Mouse (Mus musculus) limb, embryonic 14.5 days (tissue): ENCODE data around the gene Gck. TPM values are rescaled to one million over a fixed set of nuclear protein-coding genes. Genes with fewer than 3 reads are reported as not detected.

Experiments used
- ATAC-seq: fragments of 200-750 bp; cut with Nextera tagmentation; 2 replicates; pipeline ENCODE4 v1.8.0; 2017; ENCODE audit warnings: low read depth, moderate number of reproducible peaks, moderate TSS enrichment; ENCODE audit not compliant: low FRiP score
- DNase-seq: peaks from one replicate; pipeline ENCODE4 v3.0.0-alpha.2; 2015; ENCODE audit warnings: low spot score
- H3K27ac ChIP-seq: fragments of 300-500 bp; sonication (generic); replicated peaks from 2 replicates; pipeline ENCODE4 v1.5.1; 2014; ENCODE audit warnings: low read depth, mild to moderate bottlenecking, low read length, moderate library complexity, mixed read lengths
- H3K27me3 ChIP-seq: fragments of 300-500 bp; sonication (generic); 2 replicates; pipeline ENCODE4 v1.6.1; 2014; ENCODE audit warnings: low read length, mixed read lengths; ENCODE audit not compliant: control insufficient read depth, insufficient read depth
- H3K36me3 ChIP-seq: fragments of 300-500 bp; sonication (generic); 2 replicates; pipeline ENCODE4 v1.6.1; 2014; ENCODE audit warnings: mild to moderate bottlenecking, low read length, moderate library complexity, mixed read lengths; ENCODE audit not compliant: control insufficient read depth, insufficient read depth
- H3K4me1 ChIP-seq: fragments of 300-500 bp; sonication (generic); 2 replicates; pipeline ENCODE4 v1.6.1; 2014; ENCODE audit warnings: antibody characterized with exemption, low read length, mixed read lengths; ENCODE audit not compliant: control insufficient read depth, insufficient read depth
- H3K4me2 ChIP-seq: fragments of 300-500 bp; sonication (generic); replicated peaks from 2 replicates; pipeline ENCODE4 v1.6.1; 2014; ENCODE audit warnings: low read depth, mild to moderate bottlenecking, low read length, moderate library complexity; ENCODE audit not compliant: severe bottlenecking
- H3K4me3 ChIP-seq: fragments of 300-500 bp; sonication (generic); replicated peaks from 2 replicates; pipeline ENCODE4 v1.5.1; 2014; ENCODE audit warnings: low read length
- H3K9ac ChIP-seq: fragments of 300-500 bp; sonication (generic); 2 replicates; pipeline ENCODE4 v1.6.1; 2014; ENCODE audit warnings: mild to moderate bottlenecking, low read depth, low read length, moderate library complexity; ENCODE audit not compliant: severe bottlenecking
- H3K9me3 ChIP-seq: fragments of 300-500 bp; sonication (generic); 2 replicates; pipeline ENCODE4 v1.6.1; 2016; ENCODE audit warnings: low read length; ENCODE audit not compliant: control insufficient read depth
- POLR2A ChIP-seq: fragments of 200-500 bp; IDR thresholded peaks from 2 replicates; pipeline ENCODE4 v1.8.0; 2012; ENCODE audit warnings: inconsistent platforms, mild to moderate bottlenecking, moderate library complexity, borderline replicate concordance; ENCODE audit not compliant: insufficient read depth, insufficient read length; ENCODE audit errors: extremely low read depth
- WGBS: fragments of 180-500 bp; shearing (Covaris S2); extraction: QIAGEN DNeasy Blood & Tissue Kit; methylation state at CpG from one replicate; pipeline ENCODE4 v1.1.7; 2014; 5-methylcytosine and 5-hydroxymethylcytosine counted together
- polyA plus RNA-seq, 2 experiments: library from polyadenylated mRNA; depleted of rRNA in 1 of 2; stranded (reverse) in 1 of 2; unstranded in 1 of 2; fragments of >200 nt; fragmentation: Nextera tagmentation in 1 of 2; extraction: Ambion mirVana in 1 of 2; gene quantifications; 2 replicates each; pipeline versions ENCODE4 v1.2.1 to v1.2.3; 2012 to 2014

Gck gene
- polyA plus RNA-seq, 2 experiments, result 0.74 to 0.83 TPM

DNA sequence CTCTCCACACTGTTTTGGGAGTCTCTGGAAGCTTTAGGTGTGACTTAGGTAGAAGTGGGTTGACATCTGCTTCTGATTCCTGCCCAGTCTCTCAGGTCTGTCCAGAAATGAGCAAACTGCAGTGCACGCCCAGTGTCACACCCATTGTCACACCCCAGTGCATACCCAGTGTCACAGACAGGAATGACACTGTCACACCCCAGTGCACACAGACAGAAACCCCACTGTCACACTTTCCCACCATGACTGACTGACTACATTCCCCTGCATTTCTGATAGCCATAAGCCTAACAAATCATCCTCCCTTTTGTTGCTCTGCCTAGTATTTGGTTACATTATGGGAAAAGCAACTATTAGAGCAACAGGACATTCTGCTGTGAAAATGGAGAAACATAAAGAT, 19.3 kb downstream of the Gck start:
- H3K4me1 ChIP-seq, result no peaks in the 10 kb centered on the region
- H3K9ac ChIP-seq, result no peak overlapping the region
- H3K36me3 ChIP-seq, result no peaks in the 10 kb centered on the region
- H3K9me3 ChIP-seq, result 0 out of 2 replicates have a peak, but pooled peaks cover 4% of the 10 kb centered on the region
- H3K27me3 ChIP-seq, result no peaks in the 10 kb centered on the region
- H3K4me2 ChIP-seq, result no peak overlapping the region
- H3K4me3 ChIP-seq, result no peak overlapping the region
- 53% methylated on average over 1 of the region's 1 CpGs for whole genome bisulfite sequencing
- DNase-seq (no peak), ATAC-seq (no peak)
- no peak for TF ChIP-seq POLR2A
- H3K27ac ChIP-seq, result no peak overlapping the region

DNA sequence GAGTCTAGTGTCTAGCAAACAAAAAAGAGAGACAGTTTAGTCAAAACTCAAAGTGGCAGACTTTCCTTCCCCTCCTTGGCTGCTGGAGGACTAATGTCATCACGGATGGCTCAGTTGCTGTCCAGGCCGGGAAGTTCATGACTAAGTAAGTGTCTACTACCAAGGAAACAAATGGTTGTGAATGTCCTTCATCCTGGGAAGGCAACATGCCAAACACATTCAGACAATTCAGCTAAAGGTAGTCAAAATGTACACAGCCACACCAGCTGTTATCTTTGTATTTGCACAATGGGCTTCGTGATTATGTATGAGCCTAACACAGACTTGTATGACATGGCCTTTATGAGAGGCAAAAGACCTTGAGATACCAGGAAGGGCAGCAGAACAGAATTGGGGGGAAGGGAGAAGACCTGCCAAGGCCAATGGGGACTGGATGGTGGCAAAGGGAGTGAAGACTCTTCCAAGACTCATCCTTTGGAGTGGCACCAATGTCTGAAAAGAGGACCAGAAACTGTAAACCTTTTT, 23.1 kb downstream of the Gck start:
- Histone ChIP-seq H3K4me2 (no peak overlapping the region), H3K27me3 (no peaks in the 10 kb centered on the region), H3K9ac (no peak overlapping the region), H3K36me3 (no peaks in the 10 kb centered on the region), H3K4me3 (no peak overlapping the region), H3K9me3 (no peaks in the 10 kb centered on the region), H3K27ac (no peak overlapping the region), H3K4me1 (no peaks in the 10 kb centered on the region)
- TF ChIP-seq POLR2A, result no peak
- WGBS, result 88% methylated on average over 3 of the region's 3 CpGs
- ATAC-seq, result no peak
- DNase-seq, result no peak

DNA sequence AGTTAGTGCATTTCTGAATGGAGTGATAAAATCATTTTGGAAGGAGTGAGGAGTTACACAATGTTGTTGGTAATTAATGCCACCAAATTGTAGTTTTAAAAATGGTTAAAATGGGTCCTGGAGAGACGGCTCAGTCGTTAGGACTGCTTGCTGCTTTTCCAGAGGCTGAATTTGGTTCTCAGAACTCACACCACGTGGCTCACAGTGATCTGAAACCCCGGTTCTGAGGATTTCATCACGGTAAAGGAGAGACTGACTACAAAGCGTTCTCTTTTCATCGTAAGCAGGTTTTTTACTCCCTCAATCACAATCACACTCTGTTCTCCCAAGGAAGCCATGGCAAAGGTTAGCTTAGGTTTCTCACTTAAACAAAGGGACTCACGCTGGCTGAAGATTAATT, 25.2 kb downstream of the Gck start:
- TF ChIP-seq POLR2A, result no peak
- Histone ChIP-seq H3K9ac (no peak overlapping the region), H3K4me3 (no peak overlapping the region), H3K27me3 (no peaks in the 10 kb centered on the region), H3K4me2 (no peak overlapping the region), H3K4me1 (no peaks in the 10 kb centered on the region), H3K27ac (no peak overlapping the region), H3K9me3 (no peaks in the 10 kb centered on the region), H3K36me3 (no peaks in the 10 kb centered on the region)
- no peak for DNase-seq
- 48% methylated on average over 8 of the region's 8 CpGs for WGBS
- no peak for ATAC-seq

DNA sequence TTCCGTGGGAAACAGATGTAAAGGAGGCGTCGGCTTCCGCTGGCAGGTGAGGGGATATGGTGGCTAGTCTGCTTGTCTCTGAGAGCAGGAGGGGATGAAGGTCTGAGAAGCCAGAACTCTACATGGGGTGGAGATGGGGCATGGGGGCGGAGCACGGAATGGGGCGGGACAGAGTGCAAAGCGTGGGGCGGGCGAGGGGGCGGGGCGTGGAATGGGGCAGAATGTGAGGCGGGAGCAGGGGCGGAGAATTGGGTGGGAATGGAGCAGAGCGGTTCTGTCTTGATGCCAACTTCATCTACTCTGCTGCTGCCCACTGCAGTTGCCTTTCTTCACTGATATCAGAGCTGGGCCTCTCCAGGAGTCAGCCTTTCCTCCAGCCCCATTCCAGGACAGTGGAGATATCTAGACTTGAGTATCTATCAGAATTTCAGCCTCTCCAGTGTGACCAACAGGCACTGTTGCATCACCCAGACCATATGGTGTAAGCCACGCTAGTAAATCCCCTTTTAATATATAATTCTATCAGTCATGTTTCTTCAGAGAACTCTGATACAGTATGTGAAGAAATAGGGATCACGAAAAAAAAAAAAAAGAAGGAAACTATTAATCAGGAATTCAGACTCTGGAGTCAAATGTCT, 29.4 kb downstream of the Gck start:
- Histone ChIP-seq H3K36me3 (no peaks in the 10 kb centered on the region), H3K4me3 (no peak overlapping the region), H3K27me3 (no peaks in the 10 kb centered on the region), H3K9ac (no peak overlapping the region), H3K27ac (no peak overlapping the region), H3K4me1 (no peaks in the 10 kb centered on the region), H3K9me3 (no peaks in the 10 kb centered on the region), H3K4me2 (no peak overlapping the region)
- 27% methylated on average over 17 of the region's 17 CpGs for WGBS
- DNase-seq (no peak), ATAC-seq (no peak)
- no peak for TF ChIP-seq POLR2A

DNA sequence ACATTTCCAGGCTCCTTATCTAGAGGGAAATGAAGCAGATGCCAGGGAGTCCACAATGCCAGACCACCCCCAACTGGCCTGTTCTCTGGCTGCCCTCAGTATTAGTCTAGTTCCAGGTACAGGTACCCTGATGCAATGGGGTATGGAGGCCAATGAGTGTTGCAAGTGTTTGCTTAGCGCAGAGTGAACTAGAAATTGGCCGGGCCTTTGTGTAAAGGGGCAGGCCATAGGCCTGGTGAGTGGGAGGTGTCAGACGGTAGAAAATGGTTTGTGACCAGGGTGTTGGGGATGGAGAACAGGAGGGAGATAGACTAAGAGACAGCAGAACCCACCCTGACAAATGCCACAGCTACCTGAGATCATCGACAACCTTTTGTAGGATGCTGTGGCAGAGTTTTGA, 30.3 kb downstream of the Gck start:
- 93% methylated on average over 4 of the region's 4 CpGs for WGBS
- Histone ChIP-seq H3K27me3 (no peaks in the 10 kb centered on the region), H3K4me3 (no peak overlapping the region), H3K9me3 (no peaks in the 10 kb centered on the region), H3K4me2 (no peak overlapping the region), H3K4me1 (no peaks in the 10 kb centered on the region), H3K27ac (no peak overlapping the region), H3K36me3 (no peaks in the 10 kb centered on the region), H3K9ac (no peak overlapping the region)
- no peak for ATAC-seq
- no peak for DNase-seq
- TF ChIP-seq POLR2A, result no peak
